ENCODE assay signal across 8 mouse cellular contexts in the genomic region with DNA sequence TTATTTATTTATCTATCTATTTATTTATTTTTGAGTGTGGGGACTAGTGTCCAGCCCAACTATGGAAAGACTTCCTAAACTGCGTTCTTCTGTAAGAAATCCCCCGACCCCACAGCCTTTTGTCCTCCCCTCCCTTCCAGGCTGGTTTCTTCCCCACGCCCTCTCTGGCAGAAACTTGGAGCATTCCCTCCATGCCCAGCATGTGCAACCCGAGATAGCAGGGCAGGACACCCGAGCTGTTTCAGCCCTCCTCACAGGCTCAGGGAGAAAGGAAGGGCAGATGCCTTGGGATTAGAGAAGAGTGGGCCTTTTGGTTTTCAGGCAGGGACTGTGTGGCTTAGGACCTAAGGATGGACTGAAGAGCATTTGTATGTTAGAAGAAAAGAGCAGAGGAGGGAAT. TPM values are rescaled to one million over a fixed set of nuclear protein-coding genes. Genes with fewer than 3 reads are reported as not detected.
DNase-seq lines count a peak whose midpoint lies in the region; ATAC-seq and TF ChIP-seq lines count a peak whose summit lies in the region.

No protein-coding gene starts in this region.

- H3K9me3 ChIP-seq in kidney, embryonic 14.5 days (ENCODE audit: control insufficient read depth, low read length) = no peaks in the 10 kb centered on the region
- H3K9me3 ChIP-seq in forebrain, embryonic 13.5 days (replicated peaks) = no peaks in the 10 kb centered on the region
- H3K9me3 ChIP-seq in hindbrain, embryonic 16.5 days (ENCODE audit: control insufficient read depth, low read length) = no peaks in the 10 kb centered on the region
- no peaks in the 10 kb centered on the region for H3K9me3 ChIP-seq in midbrain, postnatal 0 days (ENCODE audit: low read length)

- H3K36me3 ChIP-seq in kidney, embryonic 14.5 days (ENCODE audit: control insufficient read depth, insufficient read depth, low read length) = peaks cover 47% of the 10 kb centered on the region
- H3K36me3 ChIP-seq in forebrain, embryonic 13.5 days (ENCODE audit: poor library complexity, severe bottlenecking) = peaks cover 48% of the 10 kb centered on the region
- peaks cover 20% of the 10 kb centered on the region for H3K36me3 ChIP-seq in hindbrain, embryonic 16.5 days (ENCODE audit: control insufficient read depth, insufficient read depth, low read length)
- H3K36me3 ChIP-seq in midbrain, postnatal 0 days (ENCODE audit: insufficient read depth, low read length) = peaks cover 23% of the 10 kb centered on the region

- no peaks in the 10 kb centered on the region for H3K27me3 ChIP-seq in kidney, embryonic 14.5 days (ENCODE audit: control insufficient read depth, insufficient read depth, low read length)
- no peaks in the 10 kb centered on the region for H3K27me3 ChIP-seq in forebrain, embryonic 13.5 days
- H3K27me3 ChIP-seq in hindbrain, embryonic 16.5 days (replicated peaks; ENCODE audit: control insufficient read depth, insufficient read depth, low read length) = no peaks in the 10 kb centered on the region
- H3K27me3 ChIP-seq in midbrain, postnatal 0 days (ENCODE audit: insufficient read depth, low read length) = no peaks in the 10 kb centered on the region

- peaks cover 15% of the 10 kb centered on the region for H3K4me1 ChIP-seq in kidney, embryonic 14.5 days (ENCODE audit: control insufficient read depth, insufficient read depth, low read length)
- peaks cover 35% of the 10 kb centered on the region for H3K4me1 ChIP-seq in forebrain, embryonic 13.5 days
- peaks cover 30% of the 10 kb centered on the region for H3K4me1 ChIP-seq in hindbrain, embryonic 16.5 days (ENCODE audit: control insufficient read depth, insufficient read depth, low read depth, low read length)
- peaks cover 17% of the 10 kb centered on the region for H3K4me1 ChIP-seq in midbrain, postnatal 0 days (ENCODE audit: insufficient read depth, low read length)

- peak overlapping the region; percentile 99; the same call in 1 of the 2 replicates for H3K9ac ChIP-seq in kidney, embryonic 14.5 days (ENCODE audit: low read depth, low read length)
- peak overlapping the region; percentile 99 for H3K9ac ChIP-seq in forebrain, embryonic 13.5 days
- H3K9ac ChIP-seq in hindbrain, embryonic 16.5 days (ENCODE audit: low read depth, low read length) = peak overlapping the region; percentile 51
- peak overlapping the region; percentile 87 for H3K9ac ChIP-seq in midbrain, postnatal 0 days (replicated peaks; ENCODE audit: low read length, poor library complexity, severe bottlenecking)

- no peak for ATAC-seq in kidney, embryonic 14.5 days (ENCODE audit: low FRiP score, low TSS enrichment)
- ATAC-seq in forebrain, embryonic 13.5 days = no peak
- ATAC-seq in hindbrain, embryonic 16.5 days = no peak
- ATAC-seq in midbrain, postnatal 0 days (ENCODE audit: low FRiP score) = no peak

- no peak for TF ChIP-seq CTCF in midbrain, postnatal 0 days (IDR thresholded peaks at IDR 0.05)

- DNase-seq in kidney, postnatal 4 days = no peak
- DNase-seq in midbrain, postnatal 0 days (ENCODE audit: low spot score) = no peak
- DNase-seq in frontal cortex, postnatal 36 days (ENCODE audit: low spot score in 2 of 2) = no peak
- DNase-seq in frontal cortex, adult 2 months (ENCODE audit: extremely low spot score in 1 of 2, low spot score in 1 of 2) = no peak
- no peak for DNase-seq in thymus, postnatal 4 days

- no peak overlapping the region for H3K27ac ChIP-seq in kidney, embryonic 14.5 days (ENCODE audit: low read depth, low read length)
- no peak overlapping the region for H3K27ac ChIP-seq in forebrain, embryonic 13.5 days
- H3K27ac ChIP-seq in hindbrain, embryonic 16.5 days (ENCODE audit: low read depth, low read length) = no peak overlapping the region
- H3K27ac ChIP-seq in midbrain, postnatal 0 days (ENCODE audit: low read depth, low read length) = no peak overlapping the region

- 14% methylated on average over 5 of the region's 5 CpGs for WGBS in kidney, embryonic 14.5 days
- 25% methylated on average over 5 of the region's 5 CpGs for WGBS in forebrain, embryonic 13.5 days
- WGBS in hindbrain, embryonic 16.5 days = 31% methylated on average over 5 of the region's 5 CpGs
- WGBS in midbrain, postnatal 0 days = 26% methylated on average over 5 of the region's 5 CpGs

- peak overlapping the region; percentile 90 for H3K4me2 ChIP-seq in kidney, embryonic 14.5 days (replicated peaks; ENCODE audit: low read depth, low read length)
- H3K4me2 ChIP-seq in forebrain, embryonic 13.5 days = peak overlapping the region; percentile 85
- peak overlapping the region; percentile 91 for H3K4me2 ChIP-seq in hindbrain, embryonic 16.5 days (ENCODE audit: low read length)
- H3K4me2 ChIP-seq in midbrain, postnatal 0 days (ENCODE audit: low read depth, low read length, poor library complexity, severe bottlenecking) = peak overlapping the region; percentile 90

- H3K4me3 ChIP-seq in kidney, embryonic 14.5 days (ENCODE audit: low read length) = peak overlapping the region; percentile 100
- H3K4me3 ChIP-seq in forebrain, embryonic 13.5 days = peak overlapping the region; percentile 100
- peak overlapping the region; percentile 22 for H3K4me3 ChIP-seq in hindbrain, embryonic 16.5 days (ENCODE audit: low read length)
- H3K4me3 ChIP-seq in midbrain, postnatal 0 days (ENCODE audit: low read depth, low read length) = peak overlapping the region; percentile 89; the same call in 1 of the 2 replicates

RNA-seq across cellular contexts. Expression of gene Elp5, which starts 0.6 kb away (rescaled TPM):
- polyA plus RNA-seq in kidney, embryonic 14.5 days (2014; fragmentation: Nextera tagmentation; extraction: Ambion mirVana) = 117 and 141 TPM in 2 replicates
- polyA plus RNA-seq in forebrain, embryonic 13.5 days (2015; fragmentation: Nextera tagmentation; extraction: Ambion mirVana) = 157 and 164 TPM in 2 replicates
- 168 and 188 TPM in 2 replicates for polyA plus RNA-seq in hindbrain, embryonic 16.5 days (2015; fragmentation: Nextera tagmentation; extraction: Ambion mirVana)
- total RNA-seq in midbrain, postnatal 0 days (2014; rRNA removed) = 109 and 157 TPM in 2 replicates
- polyA plus RNA-seq in midbrain, postnatal 0 days (2015; fragmentation: Nextera tagmentation; extraction: Ambion mirVana) = 171 and 182 TPM in 2 replicates
- polyA plus RNA-seq in frontal cortex, adult 2 months (2012; rRNA removed) = 118 and 119 TPM in 2 replicates

RNA-seq across cellular contexts. Expression of gene Ctdnep1, which starts 1.9 kb away (rescaled TPM):
- polyA plus RNA-seq in kidney, embryonic 14.5 days (2014; fragmentation: Nextera tagmentation; extraction: Ambion mirVana) = 34.5 and 50.1 TPM in 2 replicates
- polyA plus RNA-seq in forebrain, embryonic 13.5 days (2015; fragmentation: Nextera tagmentation; extraction: Ambion mirVana) = 21.1 and 24.3 TPM in 2 replicates
- polyA plus RNA-seq in hindbrain, embryonic 16.5 days (2015; fragmentation: Nextera tagmentation; extraction: Ambion mirVana) = 26.9 and 27.4 TPM in 2 replicates
- total RNA-seq in midbrain, postnatal 0 days (2014; rRNA removed) = 39.6 and 42.9 TPM in 2 replicates
- polyA plus RNA-seq in midbrain, postnatal 0 days (2015; fragmentation: Nextera tagmentation; extraction: Ambion mirVana) = 22.3 and 24.1 TPM in 2 replicates
- polyA plus RNA-seq in frontal cortex, adult 2 months (2012; rRNA removed) = 117 and 133 TPM in 2 replicates

RNA-seq across cellular contexts. Expression of gene Gabarap, which starts 8.1 kb away (rescaled TPM):
- polyA plus RNA-seq in kidney, embryonic 14.5 days (2014; fragmentation: Nextera tagmentation; extraction: Ambion mirVana) = 426 and 499 TPM in 2 replicates
- 598 and 670 TPM in 2 replicates for polyA plus RNA-seq in forebrain, embryonic 13.5 days (2015; fragmentation: Nextera tagmentation; extraction: Ambion mirVana)
- 576 and 581 TPM in 2 replicates for polyA plus RNA-seq in hindbrain, embryonic 16.5 days (2015; fragmentation: Nextera tagmentation; extraction: Ambion mirVana)
- total RNA-seq in midbrain, postnatal 0 days (2014; rRNA removed) = 197 and 226 TPM in 2 replicates
- 501 and 511 TPM in 2 replicates for polyA plus RNA-seq in midbrain, postnatal 0 days (2015; fragmentation: Nextera tagmentation; extraction: Ambion mirVana)
- 291 and 371 TPM in 2 replicates for polyA plus RNA-seq in frontal cortex, adult 2 months (2012; rRNA removed)

RNA-seq across cellular contexts. Expression of gene Phf23, which starts 12.7 kb away (rescaled TPM):
- 48.5 and 63.1 TPM in 2 replicates for polyA plus RNA-seq in kidney, embryonic 14.5 days (2014; fragmentation: Nextera tagmentation; extraction: Ambion mirVana)
- 78.5 and 79.9 TPM in 2 replicates for polyA plus RNA-seq in forebrain, embryonic 13.5 days (2015; fragmentation: Nextera tagmentation; extraction: Ambion mirVana)
- polyA plus RNA-seq in hindbrain, embryonic 16.5 days (2015; fragmentation: Nextera tagmentation; extraction: Ambion mirVana) = 54.2 and 55.4 TPM in 2 replicates
- 42.4 and 45.2 TPM in 2 replicates for total RNA-seq in midbrain, postnatal 0 days (2014; rRNA removed)
- 37.6 and 40.0 TPM in 2 replicates for polyA plus RNA-seq in midbrain, postnatal 0 days (2015; fragmentation: Nextera tagmentation; extraction: Ambion mirVana)
- 38.9 and 42.2 TPM in 2 replicates for polyA plus RNA-seq in frontal cortex, adult 2 months (2012; rRNA removed)

RNA-seq across cellular contexts. Expression of gene Dvl2, which starts 17.5 kb away (rescaled TPM):
- polyA plus RNA-seq in kidney, embryonic 14.5 days (2014; fragmentation: Nextera tagmentation; extraction: Ambion mirVana) = 28.2 and 34.9 TPM in 2 replicates
- 31.8 and 35.4 TPM in 2 replicates for polyA plus RNA-seq in forebrain, embryonic 13.5 days (2015; fragmentation: Nextera tagmentation; extraction: Ambion mirVana)
- 21.0 and 25.4 TPM in 2 replicates for polyA plus RNA-seq in hindbrain, embryonic 16.5 days (2015; fragmentation: Nextera tagmentation; extraction: Ambion mirVana)
- 31.5 and 33.3 TPM in 2 replicates for total RNA-seq in midbrain, postnatal 0 days (2014; rRNA removed)
- polyA plus RNA-seq in midbrain, postnatal 0 days (2015; fragmentation: Nextera tagmentation; extraction: Ambion mirVana) = 19.0 and 20.0 TPM in 2 replicates
- polyA plus RNA-seq in frontal cortex, adult 2 months (2012; rRNA removed) = 34.9 and 35.3 TPM in 2 replicates

Comparison
In these comparisons a context has a peak if more than half of its experiments do, and no peak if none do; other contexts are left out.
1. H3K4me3 ChIP-seq: peak in every context shown above with its lines; median percentile 100 in kidney, embryonic 14.5 days; 100 in forebrain, embryonic 13.5 days; 89 in midbrain, postnatal 0 days; 22 in hindbrain, embryonic 16.5 days.